Mouse (Mus musculus) right cerebral cortex, postnatal 25 days (tissue): ENCODE results near the gene Ltbp2.

ENCODE experiments used
- DNase-seq: peaks from one replicate; pipeline ENCODE4 v3.0.0; 2022

Gene Ltbp2

DNA sequence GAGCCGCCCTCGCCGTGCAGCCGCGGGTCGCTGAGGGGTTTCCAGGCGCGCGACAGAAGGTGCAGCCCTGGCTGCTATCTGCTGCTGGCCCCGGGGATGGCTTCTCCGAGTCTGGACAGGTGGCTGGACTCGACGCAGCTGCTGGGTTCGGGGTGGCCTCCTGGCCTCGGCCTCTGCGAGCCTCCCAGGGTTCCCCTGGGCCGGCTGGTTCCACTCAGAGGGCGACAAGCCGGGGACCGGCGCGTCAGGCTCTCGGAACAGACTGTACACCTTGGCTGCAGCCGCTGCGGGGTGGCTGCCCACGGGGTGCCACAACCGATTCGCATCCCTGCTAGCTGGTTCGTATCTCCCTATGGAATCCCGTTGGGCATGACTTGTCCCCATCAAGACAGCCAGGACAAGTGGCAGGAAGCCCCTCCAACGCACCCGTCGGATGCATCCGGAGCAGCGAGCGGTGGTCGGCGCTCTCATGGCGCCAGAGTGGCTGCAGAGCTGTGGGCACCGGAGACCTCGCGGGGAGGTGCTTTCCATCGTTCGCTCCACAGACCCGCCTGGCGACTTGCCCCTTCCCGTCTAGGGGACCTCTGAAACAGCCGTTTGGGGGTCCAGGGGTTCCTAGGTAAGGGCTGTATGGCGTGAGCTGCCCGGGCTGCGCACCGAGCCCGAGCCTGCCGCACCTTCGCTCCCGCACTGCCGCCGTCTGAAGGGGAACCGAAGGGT lies 411 bp downstream of the Ltbp2 start:
- no peak for DNase-seq

DNA sequence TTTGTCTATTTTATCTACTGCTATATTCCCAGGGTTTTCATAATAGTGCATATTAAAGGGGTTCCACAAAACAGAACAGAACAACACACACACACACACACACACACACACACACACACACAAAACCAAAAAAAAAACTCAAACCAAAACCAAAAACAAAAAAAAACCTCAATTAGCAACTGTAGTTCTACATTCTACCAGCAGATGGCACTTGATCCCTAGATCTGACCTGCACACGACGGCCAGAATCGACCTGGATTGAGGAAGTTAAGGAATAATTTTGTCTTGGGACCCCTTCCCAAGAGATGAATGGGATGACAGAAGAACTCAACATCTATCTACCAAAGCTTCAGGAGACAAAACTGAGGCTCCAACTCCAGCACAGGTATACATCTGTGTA lies 2.9 kb downstream of the Ltbp2 start:
- no peak for DNase-seq

DNA sequence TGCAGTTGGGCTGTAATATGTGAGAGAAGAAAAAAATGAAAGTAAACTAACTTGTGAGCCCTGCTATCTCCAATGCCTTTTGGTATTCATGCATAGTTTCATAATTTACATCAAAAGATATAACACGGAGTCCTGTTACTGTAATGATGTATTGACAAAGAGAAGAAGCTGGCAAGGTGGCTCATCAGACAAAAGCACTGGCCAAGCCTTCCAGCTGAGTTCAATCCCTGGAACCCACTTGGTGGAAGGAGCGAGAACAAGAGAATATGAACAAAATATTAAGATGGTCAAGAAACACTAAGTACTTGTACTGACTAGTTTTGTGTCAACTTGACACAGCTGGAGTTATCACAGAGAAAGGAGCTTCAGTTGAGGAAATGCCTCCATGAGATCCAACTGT lies 4.0 kb downstream of the Ltbp2 start:
- DNase-seq, result no peak

DNA sequence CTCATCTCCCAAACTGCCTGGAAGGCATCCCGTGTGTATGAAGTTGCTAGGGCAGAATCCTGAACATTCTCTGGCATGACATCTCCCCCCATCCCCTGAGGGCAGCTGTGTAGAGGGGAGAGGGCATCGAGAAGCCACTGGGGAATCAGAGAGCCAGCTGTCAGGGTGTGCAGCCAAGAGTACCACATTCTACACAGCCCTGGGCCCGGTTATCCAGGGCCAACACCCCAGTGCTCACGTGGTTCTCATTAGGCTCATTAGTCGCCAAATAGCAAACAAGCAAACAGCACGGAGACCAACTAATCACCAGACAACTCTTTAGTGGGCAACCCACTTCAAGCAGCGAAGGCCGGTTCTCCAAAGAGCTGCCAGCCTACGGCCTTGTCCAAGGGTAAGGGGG lies 10.9 kb downstream of the Ltbp2 start:
- no peak for DNase-seq

DNA sequence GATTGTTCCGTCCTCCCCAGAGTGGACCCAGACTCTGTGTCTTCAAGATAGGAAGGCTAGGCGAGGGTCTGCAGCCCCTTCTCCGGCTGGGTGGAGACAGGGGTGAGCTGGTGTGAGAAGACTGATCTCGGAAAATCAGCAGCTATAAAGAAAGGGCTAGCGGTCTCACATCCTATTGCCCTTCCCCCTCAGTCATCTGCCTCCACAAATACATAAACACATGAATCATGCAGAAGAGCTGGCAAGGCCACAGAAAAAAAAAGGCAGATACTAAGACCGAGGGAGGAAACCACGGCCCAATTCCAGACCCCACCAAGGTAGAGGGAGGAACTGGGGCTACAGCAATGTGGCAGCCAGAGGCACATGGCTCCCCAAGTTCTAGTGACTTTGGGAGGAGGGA lies 11.5 kb downstream of the Ltbp2 start:
- no peak for DNase-seq

DNA sequence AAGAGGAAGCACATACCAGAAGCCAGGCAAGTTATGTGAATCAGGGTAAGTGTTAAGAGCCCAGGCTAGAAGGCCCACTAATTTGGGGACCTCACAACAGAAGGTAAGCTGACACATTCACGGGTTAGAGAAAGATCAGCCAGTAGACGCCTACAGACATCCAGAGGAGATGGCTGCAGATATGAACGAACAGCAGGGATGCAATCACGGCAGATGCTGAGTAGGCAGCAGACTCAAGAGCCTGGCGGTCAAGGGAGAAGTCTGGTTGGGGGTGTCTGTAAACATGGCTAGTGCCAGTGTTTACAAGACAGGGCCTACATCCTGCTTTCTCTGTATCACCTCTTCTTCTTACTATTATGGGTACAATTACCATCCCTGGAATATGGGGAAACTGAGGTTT lies 13.1 kb downstream of the Ltbp2 start:
- DNase-seq, result no peak

DNA sequence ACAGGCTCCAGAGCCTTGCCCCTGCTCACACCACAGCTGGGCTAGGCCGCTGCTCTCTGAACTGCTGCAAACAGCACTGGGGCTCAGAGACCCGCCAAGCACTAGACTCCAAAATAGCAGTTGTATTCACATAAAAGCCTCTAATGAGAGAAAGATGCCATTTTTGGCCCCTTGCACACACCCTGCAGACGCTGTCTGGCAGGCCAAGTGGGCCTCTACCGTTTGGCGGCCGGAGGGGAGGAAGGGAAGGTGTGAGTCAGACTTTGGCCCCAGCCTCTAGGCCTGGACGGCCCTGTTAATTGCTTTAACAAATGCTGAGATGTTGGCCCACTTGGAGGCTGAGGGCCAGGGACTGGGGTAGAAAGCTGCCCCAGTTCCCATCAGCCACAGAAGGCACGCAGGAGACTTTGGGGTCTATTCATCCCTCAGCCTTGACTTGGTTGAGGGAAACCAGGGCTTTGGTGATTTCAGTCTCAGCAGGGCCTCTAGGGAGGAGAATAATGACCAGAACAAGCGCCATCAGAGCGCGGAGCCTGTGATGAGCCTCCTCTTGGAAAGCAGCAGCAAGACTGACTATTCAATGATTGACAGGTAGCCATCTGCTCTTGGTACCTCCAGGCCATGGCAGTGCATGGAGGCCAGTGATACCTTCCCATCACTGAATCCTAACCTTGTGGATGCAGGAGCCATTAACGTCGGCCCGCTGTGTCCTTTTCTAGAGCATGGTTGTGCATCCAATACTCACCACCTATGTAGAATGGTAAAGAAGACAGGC lies 14.0 kb downstream of the Ltbp2 start:
- DNase-seq, result no peak

DNA sequence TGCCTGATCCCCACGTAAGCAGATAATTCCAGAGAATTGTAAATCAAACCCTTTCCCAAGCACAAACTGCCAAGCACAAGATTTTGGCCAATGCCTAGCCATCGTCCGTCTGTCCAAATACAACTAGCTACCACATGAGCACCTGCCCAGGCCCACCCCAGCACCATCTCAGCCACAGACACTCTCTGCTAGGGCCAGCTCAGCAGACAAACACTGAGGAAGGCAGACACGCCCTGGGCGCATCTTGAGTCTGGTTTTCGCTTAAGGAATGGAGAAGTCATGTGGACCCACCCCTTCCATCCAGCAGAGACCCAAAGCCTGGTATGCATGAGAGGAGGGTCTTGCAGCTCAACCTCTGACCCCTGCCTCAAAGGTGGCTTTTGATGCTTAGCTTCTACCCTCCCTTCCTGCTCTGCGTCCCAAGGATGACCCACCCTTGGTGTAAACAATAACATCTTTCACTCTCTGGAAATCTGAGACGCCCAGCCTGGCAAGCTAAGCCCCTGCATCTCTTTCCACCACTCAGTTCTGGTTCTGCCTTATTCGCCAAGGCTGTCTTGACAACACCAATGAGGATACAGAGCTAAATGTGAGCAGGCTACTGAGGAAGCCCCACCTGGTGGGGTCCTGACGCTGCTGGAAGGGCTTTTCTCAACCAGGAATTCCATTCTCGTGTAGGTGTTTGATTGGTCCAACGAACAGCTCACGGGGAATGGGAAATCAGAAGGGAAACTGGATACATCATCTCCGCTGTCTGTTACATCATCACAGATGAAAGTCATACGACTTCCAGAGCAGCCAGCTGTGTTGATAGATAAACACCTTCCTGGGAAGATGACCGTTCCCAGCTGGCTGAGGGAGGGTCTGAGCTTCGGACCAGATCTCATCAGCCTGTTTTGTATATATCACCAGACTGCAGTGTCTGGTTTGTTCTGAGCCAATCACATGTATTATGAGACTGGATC lies 17.9 kb downstream of the Ltbp2 start:
- no peak for DNase-seq

DNA sequence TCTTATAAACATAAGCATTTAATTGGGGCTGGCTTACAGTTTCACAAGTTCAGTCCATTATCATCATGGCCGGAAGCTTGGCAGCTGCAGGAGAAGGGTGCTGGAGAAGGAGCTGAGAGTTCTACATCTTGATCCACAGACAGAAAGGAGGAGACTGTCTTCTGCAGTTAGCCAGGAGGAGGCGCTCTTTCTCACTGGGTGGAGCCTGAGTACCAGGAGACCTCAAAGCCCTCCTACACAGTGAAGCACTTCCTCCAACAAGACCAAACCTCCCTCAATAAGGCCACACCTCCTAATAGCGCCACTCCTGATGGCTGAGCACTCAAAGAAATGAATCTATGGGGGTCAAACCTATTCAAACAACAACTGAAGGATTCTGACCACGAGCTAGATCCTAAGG lies 18.6 kb downstream of the Ltbp2 start:
- DNase-seq, result no peak

DNA sequence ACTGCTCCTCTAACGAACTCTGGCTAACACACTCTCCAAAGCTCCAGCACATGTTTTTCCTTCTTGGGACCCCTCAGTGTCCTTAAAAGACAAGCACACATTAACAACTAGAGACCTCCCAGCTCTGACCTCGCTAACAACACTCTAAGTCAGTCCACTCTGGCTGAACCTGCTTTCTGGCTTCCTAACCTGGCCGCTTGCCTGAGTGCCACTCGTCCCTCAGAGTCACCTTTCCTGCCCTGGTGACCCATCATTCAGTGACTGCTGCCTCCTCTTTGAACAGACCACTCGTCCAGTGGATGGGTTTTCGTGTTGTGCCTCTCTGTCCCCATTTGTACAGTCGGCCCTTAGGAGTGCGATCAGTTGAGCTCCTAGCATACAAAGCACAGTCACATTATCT lies 19.8 kb downstream of the Ltbp2 start:
- no peak for DNase-seq

DNA sequence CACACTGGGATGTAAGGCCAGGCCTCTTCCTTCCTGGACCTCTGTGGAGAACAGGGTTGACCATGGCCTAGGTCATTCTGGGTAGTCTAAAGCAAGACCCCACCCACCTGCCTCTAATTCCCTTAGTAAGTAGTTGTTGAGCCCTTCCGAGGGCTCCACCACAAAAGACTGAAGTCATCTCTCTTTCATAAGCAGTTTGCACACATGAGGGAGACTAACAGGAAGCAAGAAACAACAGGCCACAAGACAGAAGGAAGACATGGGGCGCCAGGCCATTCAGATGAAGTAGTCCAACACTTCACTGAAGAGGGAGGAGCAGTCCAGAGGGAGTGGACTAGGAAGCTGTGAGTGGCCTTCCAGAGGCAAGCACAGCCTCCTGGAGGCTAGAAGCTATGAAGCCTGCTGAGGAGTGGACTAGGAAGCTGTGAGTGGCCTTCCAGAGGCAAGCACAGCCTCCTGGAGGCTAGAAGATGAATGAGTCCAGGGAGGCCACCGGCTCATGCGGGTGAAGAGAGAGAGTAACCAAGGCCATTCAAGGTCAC lies 21.2 kb downstream of the Ltbp2 start:
- no peak for DNase-seq

DNA sequence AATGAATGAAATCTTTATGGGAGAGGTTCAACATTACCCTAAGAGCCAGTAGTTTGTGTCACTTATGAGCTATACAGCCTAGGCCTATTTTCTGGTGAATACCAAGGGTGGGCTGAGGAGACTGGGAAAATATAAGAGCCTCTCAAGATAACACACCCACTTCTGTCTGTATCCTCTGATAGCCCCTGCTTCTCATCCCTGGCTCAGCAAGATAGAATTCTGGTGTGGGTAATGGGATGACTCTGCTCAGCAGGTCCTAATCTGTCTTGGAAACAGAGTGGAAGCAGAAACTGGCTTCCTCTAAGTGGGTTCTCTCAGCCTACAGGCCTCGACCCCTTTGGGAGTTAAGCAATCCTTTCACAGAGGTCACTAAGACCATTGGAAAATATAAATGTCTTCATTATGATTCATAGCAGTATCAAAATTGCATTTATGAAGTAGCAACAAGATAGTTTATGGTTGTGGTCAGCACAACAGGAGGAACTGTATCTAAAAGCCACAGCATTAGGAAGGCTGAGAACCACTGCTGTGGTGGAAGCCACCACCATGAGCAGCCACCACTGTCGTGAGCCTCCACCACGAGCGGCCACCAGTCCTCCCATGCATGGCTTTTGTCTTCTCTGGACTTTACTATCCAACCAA lies 21.8 kb downstream of the Ltbp2 start:
- DNase-seq, result no peak

DNA sequence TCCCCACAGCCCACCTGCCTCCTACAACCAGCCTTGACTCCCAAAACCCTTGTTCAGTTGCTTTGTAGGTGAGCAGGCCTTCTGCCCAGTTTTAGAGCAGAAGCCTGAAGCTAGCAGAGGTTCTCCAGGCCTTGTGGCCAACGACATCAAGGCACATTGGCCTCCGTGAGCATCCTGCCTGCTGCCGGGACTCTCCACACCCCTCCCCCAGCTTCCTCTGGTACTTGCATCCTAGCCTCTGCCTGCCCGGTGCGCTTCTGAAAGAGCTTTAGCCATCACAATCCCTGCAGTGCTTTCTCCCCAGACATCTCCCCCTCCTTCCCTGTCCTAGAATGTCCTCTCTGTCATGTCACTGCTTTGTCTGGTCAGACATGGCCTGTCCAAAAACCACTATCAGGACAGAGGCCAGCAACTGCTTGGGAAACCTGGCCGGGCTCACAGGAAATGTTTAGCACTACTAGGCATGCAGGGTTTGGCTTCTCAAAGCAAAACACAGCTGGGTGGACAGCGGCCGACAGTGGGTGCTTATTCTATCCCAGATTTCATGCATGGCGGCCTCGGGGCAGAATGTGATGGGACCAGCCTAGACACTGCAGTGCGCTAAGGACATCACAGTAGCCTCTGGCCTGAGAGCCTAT lies 24.8 kb downstream of the Ltbp2 start:
- no peak for DNase-seq

DNA sequence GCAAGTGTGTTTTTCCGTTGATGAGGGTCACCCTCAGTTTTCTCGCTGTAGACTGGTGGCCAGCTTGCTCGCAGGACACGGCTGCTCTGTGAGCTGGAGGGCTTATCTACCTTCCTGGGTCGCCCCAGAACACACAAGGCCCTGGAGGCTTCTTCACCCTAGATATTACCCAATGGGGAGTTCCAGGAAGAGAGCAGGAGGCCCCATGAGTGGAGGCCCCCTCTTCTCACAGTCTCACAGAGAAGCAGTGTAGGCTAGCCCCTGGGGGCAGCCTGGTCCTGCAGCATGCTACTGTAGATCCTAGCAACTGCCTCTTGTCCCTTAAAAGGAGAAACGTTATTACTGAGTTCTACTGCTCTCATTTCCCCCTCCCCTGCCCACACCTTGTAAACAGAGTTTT lies 28.4 kb downstream of the Ltbp2 start:
- DNase-seq, result no peak

DNA sequence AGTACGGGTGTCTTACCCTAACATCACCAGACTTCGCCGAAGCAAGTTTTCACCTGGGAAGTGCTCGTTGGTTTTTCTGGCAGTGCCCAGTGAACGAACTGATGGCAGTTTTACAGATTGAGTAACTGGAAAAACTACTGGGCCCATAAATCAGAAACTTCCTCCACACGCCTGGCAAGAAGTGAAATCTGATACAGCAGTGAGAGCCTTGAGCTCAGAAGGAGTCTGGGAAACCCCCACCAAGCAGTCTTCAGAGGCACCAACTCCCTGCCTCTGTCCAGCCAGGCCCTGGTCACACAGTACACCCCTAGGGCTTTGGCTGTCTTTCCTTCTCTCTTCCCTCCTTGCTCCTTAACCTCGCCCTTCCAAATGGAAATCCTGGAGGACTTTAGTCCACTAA lies 28.9 kb downstream of the Ltbp2 start:
- no peak for DNase-seq

DNA sequence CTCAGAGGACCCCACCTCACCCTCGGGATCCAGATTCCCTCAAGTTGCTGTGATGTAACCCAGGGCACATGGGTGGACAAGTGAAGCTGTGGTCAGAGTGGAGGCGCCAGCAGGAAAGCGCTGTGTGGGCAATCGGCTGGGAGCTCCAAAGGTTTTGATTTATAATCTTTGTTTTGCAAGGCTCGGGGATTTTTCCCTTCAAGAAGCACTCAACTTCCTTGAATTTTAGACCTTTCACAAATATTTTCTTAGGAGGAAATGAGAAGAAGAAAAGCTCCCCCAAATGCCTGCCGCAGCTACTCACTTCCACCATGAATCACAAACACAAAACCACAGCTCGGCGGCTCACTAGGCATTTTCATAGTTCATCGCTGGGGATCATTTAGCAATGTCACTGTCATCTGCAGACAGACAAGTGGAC lies 29.7 kb downstream of the Ltbp2 start:
- DNase-seq, result no peak

DNA sequence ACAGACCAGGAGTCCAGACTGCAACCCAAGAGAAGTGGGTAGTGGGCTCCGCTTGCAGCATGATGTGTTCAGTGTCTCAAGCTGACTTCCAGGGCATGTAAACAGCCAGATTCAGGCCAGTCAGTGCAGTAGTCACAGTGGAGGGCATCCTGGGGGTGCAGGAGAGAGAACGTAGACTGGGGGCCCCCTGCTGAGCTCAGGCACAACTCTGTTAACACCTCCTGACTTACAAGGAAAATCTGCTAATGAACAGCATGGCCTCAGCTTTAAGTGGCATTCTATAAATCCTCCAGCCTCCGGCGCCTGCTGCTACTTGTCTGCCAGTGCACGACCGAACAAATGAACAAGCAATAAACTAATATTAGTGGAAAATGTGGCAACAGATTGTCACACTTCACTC lies 33.6 kb downstream of the Ltbp2 start:
- DNase-seq, result no peak

DNA sequence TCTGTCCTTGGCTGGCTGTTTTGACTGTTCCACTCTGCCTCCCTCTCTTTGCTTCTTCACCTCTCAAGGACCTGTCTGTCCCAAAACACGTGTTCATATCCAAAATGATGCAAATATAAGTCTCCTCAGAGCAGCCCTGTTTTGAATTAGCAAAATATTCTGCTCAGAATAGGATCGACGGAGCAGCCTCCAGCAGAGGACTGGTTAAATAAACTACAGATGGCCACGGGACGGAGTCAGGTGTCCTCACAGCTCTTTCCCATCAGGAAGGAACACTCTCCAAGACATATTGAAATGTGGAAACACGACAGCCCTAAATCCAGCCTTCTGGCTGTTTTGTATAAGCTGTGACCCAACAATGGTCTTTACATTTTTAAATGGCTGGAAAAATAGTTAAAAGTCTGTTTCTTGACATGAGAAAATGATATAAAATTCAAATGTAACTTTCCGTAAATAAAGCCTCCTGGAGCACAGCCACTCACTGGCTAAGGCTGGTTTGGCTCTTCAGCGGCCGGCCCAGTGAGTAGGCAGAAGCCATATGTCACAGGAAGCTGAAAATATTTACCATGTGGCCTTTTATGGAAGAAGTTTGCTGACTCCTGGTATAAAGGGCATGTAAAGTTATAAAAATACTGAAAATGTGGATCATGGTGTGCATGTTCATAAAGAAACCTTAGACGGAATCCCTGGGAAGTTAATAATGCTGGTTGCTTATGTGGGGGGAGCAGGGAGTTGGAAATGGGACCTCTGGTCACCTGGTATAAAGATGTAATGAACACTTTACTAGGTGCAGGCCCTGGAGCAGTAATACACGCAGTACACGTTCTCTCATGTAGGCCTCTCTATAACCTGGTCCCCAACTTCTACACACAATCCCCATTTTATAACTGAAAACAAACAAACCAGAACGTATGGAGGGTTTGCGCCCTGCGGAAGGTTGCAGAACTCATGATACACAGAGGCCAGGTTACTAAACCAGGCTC lies 34.9 kb downstream of the Ltbp2 start:
- DNase-seq, result no peak

DNA sequence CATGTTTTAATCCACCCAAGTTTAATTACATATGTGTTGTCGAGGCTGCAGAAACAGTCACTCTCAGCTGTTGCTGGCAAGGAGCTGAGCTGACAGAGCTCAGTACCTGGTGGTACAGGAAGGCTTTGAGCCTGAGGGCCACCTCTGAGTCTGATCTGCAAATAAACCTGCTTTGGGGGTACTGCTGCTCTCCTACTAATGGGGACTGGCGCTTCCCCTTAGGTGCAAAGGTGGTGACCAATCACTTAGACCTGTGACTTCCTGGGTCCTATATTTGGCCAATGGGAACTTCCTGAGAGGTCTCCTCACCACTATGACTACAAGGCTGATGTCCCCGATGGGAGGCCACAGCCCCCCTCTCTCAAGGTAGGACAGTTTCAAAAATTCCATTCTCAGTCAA lies 35.6 kb downstream of the Ltbp2 start:
- DNase-seq, result no peak

DNA sequence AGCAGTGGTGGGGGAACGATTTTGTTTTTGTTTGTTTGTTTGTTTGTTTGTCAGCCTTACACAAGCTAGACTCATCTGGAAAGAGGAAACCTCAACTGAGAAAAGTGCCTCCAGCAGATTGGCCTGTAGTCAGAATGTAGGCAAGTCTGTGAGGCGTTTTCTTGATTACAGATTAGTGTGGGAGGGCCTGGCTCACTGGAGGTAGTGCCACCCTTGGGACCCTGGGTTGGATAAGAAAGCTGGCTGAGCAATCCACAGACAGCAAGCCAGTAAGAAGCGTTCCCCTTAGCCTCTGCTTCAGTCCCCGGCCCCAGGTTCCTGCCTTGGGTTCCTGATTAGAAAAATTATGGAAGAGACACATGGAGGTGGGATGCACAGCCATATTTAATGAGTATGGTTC lies 36.4 kb downstream of the Ltbp2 start:
- DNase-seq, result no peak

DNA sequence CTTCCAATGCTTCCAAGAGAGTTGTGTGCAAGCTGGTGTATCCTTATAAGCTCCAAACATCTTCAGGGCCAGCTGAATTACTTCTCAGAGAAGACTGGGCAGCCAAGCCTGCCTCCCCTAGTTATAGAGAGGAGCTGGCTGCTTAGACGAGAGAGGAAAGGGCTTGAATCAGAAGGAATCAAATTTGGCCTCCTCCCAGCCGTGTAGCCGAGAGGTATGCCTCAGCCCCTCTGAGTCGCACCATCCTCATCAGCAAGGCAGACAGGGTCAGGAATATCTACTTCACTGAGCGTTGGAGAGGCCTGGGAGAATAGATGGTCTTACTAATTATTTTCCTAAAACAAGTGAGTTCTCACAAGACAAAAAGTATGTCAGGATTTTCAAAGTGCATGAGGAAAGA lies 40.7 kb downstream of the Ltbp2 start:
- DNase-seq, result no peak
